Mouse (Mus musculus) intestine, embryonic 16.5 days (tissue): ENCODE data around the gene Anxa4. TPM values are rescaled to one million over a fixed set of nuclear protein-coding genes. Genes with fewer than 3 reads are reported as not detected.

Experiments used
- ATAC-seq: fragments of 200-750 bp; cut with Nextera tagmentation; 2 replicates; pipeline ENCODE4 v1.8.0; 2017; ENCODE audit warnings: moderate TSS enrichment, moderate library complexity
- H3K27ac ChIP-seq: fragments of 300-500 bp; sonication (generic); 2 replicates; pipeline ENCODE4 v1.5.1; 2014; ENCODE audit warnings: mild to moderate bottlenecking, low read length
- H3K27me3 ChIP-seq: fragments of 300-500 bp; sonication (generic); replicated peaks from 2 replicates; pipeline ENCODE4 v1.6.1; 2014; ENCODE audit warnings: low read length, control low read depth, mixed read lengths; ENCODE audit not compliant: control insufficient read depth, insufficient read depth
- H3K36me3 ChIP-seq: fragments of 300-500 bp; sonication (generic); 2 replicates; pipeline ENCODE4 v1.6.1; 2014; ENCODE audit warnings: low read length, control low read depth; ENCODE audit not compliant: control insufficient read depth, insufficient read depth
- H3K4me1 ChIP-seq: fragments of 300-500 bp; sonication (generic); 2 replicates; pipeline ENCODE4 v1.6.1; 2014; ENCODE audit warnings: low read length, control low read depth, mixed read lengths; ENCODE audit not compliant: control insufficient read depth, insufficient read depth
- H3K4me2 ChIP-seq: fragments of 300-500 bp; sonication (generic); 2 replicates; pipeline ENCODE4 v1.6.1; 2014; ENCODE audit warnings: low read depth, low read length, control low read depth
- H3K4me3 ChIP-seq: fragments of 300-500 bp; sonication (generic); 2 replicates; pipeline ENCODE4 v1.5.1; 2014; ENCODE audit warnings: mild to moderate bottlenecking, low read length
- H3K9ac ChIP-seq: fragments of 300-500 bp; sonication (generic); 2 replicates; pipeline ENCODE4 v1.6.1; 2014; ENCODE audit warnings: low read depth, low read length
- H3K9me3 ChIP-seq: fragments of 300-500 bp; sonication (generic); 2 replicates; pipeline ENCODE4 v1.6.1; 2016; ENCODE audit warnings: low read length, control low read depth; ENCODE audit not compliant: control insufficient read depth
- WGBS: fragments of 180-500 bp; shearing (Covaris S2); extraction: QIAGEN DNeasy Blood & Tissue Kit; methylation state at CpG from one replicate; pipeline ENCODE4 v1.1.7; 2014; 5-methylcytosine and 5-hydroxymethylcytosine counted together
- polyA plus RNA-seq: library from polyadenylated mRNA; unstranded; fragments of >200 nt; fragmentation: Nextera tagmentation; extraction: Ambion mirVana; gene quantifications from 2 replicates; pipeline ENCODE4 v1.2.1, GENCODE M21; 2015

The Anxa4 gene
- polyA plus RNA-seq, 1 experiment from 2014 or later, result 538 TPM

GRCm38 (mm10) chr6:86786545-86786944, 6.8 kb downstream of the Anxa4 start:
- peaks cover 12% of the 10 kb centered on the region for H3K4me1 ChIP-seq
- whole genome bisulfite sequencing, result 95% methylated on average over 3 of the region's 3 CpGs
- no peak overlapping the region for H3K4me2 ChIP-seq
- H3K27ac ChIP-seq, result no peak overlapping the region
- ATAC-seq, result no peak
- H3K9me3 ChIP-seq, result no peaks in the 10 kb centered on the region
- H3K4me3 ChIP-seq, result no peak overlapping the region
- no peaks in the 10 kb centered on the region for H3K36me3 ChIP-seq
- H3K27me3 ChIP-seq, result no peaks in the 10 kb centered on the region
- H3K9ac ChIP-seq, result no peak overlapping the region

- Histone ChIP-seq H3K9ac (no peak overlapping the region), H3K4me2 (no peak overlapping the region), H3K4me3 (no peak overlapping the region), H3K27ac (no peak overlapping the region), H3K4me1 (peaks cover 13% of the 10 kb centered on the region), H3K9me3 (no peaks in the 10 kb centered on the region), H3K36me3 (no peaks in the 10 kb centered on the region), H3K27me3 (no peaks in the 10 kb centered on the region)
- no peak for ATAC-seq
- 83% methylated on average over 3 of the region's 3 CpGs for WGBS
These were observed 8.6 kb downstream of the Anxa4 start for GRCm38 (mm10) chr6:86784739-86785138.

DNA sequence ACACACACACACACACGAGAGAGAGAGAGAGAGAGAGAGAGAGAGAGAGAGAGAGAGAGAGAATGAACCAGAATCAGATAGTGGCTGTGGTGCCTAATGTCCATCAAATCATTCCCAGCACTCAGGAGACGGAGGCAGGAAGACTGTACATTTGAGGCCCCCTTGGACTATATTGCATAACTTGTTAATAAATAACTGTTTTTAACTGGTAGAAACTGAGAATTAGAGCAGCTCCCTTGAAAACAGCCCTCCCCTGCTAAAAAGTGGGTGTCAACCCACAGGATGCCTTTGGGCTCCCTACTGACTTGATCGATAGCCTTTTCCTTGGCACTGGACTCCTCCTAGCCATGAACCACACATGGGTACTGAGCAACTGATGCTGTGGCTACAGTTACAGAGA, 11.0 kb downstream of the Anxa4 start:
- Histone ChIP-seq H3K4me3 (no peak overlapping the region), H3K9ac (no peak overlapping the region), H3K36me3 (no peaks in the 10 kb centered on the region), H3K27ac (peak overlapping the region; percentile 56), H3K27me3 (no peaks in the 10 kb centered on the region), H3K4me2 (no peak overlapping the region), H3K4me1 (peaks cover 13% of the 10 kb centered on the region), H3K9me3 (no peaks in the 10 kb centered on the region)
- 59% methylated on average over 2 of the region's 3 CpGs for WGBS
- peak; percentile 79 for ATAC-seq

DNA sequence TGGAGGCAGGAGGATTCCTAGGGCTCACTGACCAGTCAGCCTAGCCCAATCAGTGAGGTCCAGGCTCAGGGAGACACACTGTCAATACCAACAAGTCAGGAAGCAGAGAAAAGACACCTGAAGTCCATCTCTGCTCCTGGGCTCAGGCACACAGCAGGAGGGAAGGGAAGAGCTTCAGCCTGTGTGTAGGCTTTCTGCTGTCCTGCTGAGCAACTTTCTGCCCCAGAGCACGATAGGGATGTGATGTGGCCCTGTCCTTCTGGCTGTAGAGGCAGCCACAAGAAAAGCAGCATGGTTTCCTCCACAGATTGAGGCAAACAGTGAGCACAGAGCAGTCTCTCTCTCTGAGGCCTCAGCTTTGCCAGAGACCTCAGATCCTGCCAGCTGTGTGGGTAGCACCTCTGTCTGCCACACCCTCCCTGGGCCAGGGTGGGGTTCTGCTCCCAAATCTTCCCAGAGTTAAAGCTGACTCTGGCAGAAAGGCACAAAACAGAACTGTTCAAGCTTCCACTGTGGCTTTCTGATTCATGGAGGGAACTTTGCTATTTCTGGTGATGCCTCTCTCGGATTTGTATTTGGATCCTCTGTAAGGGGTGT, 11.9 kb downstream of the Anxa4 start:
- Histone ChIP-seq H3K36me3 (no peaks in the 10 kb centered on the region), H3K4me1 (peaks cover 13% of the 10 kb centered on the region), H3K4me3 (no peak overlapping the region), H3K27ac (no peak overlapping the region; the same call in 1 of the 2 replicates), H3K9ac (peak overlapping the region; percentile 29), H3K27me3 (no peaks in the 10 kb centered on the region), H3K9me3 (no peaks in the 10 kb centered on the region), H3K4me2 (no peak overlapping the region)
- no peak for ATAC-seq
- 43% methylated on average over 2 of the region's 2 CpGs for WGBS

DNA sequence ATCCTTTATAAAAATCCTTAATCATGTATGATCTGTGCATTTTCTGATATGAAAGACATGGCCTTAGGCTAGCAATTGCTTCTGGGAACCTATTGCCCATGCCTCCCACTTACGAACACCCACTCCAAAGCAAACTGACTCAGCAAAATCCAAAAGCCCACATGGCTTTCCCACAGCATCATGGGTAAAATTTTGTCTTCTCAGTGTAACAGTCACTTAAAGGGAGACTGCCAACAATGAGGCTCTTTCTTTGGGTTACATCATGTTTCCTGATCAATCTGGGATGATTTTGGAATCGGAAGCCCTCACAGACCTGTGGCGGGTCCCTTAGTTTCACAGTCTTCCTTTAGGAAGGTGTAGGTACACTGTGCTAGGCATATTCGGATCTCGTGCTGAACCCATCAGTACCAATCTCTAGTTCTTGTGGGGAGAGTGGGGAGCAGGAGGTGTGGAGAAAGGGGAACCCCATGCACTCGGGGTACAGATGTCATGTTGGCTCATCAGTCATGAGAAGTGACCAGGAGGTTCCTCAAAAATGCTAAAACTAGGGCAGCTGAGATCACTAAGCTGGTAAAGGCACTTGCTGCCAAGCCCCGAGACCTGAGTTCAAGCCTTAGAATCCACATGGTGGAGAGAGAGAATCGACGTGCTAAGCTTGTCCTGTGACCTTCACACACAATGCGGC, 14.3 kb downstream of the Anxa4 start:
- Histone ChIP-seq H3K4me2 (no peak overlapping the region), H3K4me3 (no peak overlapping the region), H3K27me3 (no peaks in the 10 kb centered on the region), H3K27ac (no peak overlapping the region), H3K36me3 (no peaks in the 10 kb centered on the region), H3K4me1 (peaks cover 13% of the 10 kb centered on the region), H3K9ac (no peak overlapping the region), H3K9me3 (no peaks in the 10 kb centered on the region)
- 93% methylated on average over 10 of the region's 10 CpGs for WGBS
- no peak for ATAC-seq

- H3K4me3 ChIP-seq, result no peak overlapping the region
- no peak overlapping the region for H3K27ac ChIP-seq
- no peaks in the 10 kb centered on the region for H3K27me3 ChIP-seq
- ATAC-seq, result no peak
- H3K36me3 ChIP-seq, result no peaks in the 10 kb centered on the region
- WGBS, result 80% methylated on average over 3 of the region's 3 CpGs
- H3K4me2 ChIP-seq, result no peak overlapping the region
- peaks cover 13% of the 10 kb centered on the region; the same call in 1 of the 2 replicates for H3K4me1 ChIP-seq
- H3K9me3 ChIP-seq, result no peaks in the 10 kb centered on the region
- no peak overlapping the region for H3K9ac ChIP-seq
These were observed 16.2 kb downstream of the Anxa4 start for GRCm38 (mm10) chr6:86777181-86777580.

- no peaks in the 10 kb centered on the region for H3K27me3 ChIP-seq
- H3K4me3 ChIP-seq, result no peak overlapping the region
- H3K4me1 ChIP-seq, result peaks cover 9% of the 10 kb centered on the region; the same call in 1 of the 2 replicates
- peak overlapping the region; percentile 12; the same call in 1 of the 2 replicates for H3K27ac ChIP-seq
- no peaks in the 10 kb centered on the region for H3K9me3 ChIP-seq
- no peaks in the 10 kb centered on the region for H3K36me3 ChIP-seq
- no peak for ATAC-seq
- no peak overlapping the region for H3K4me2 ChIP-seq
- no peak overlapping the region for H3K9ac ChIP-seq
- WGBS, result 62% methylated on average over 4 of the region's 4 CpGs
These were observed 16.7 kb downstream of the Anxa4 start for GRCm38 (mm10) chr6:86776706-86777071.

GRCm38 (mm10) chr6:86776001-86776705, 17.2 kb downstream of the Anxa4 start:
- no peak for ATAC-seq
- WGBS, result 88% methylated on average over 8 of the region's 8 CpGs
- Histone ChIP-seq H3K36me3 (no peaks in the 10 kb centered on the region), H3K9ac (no peak overlapping the region), H3K4me3 (no peak overlapping the region), H3K27ac (peak overlapping the region; percentile 12; the same call in 1 of the 2 replicates), H3K4me1 (peaks cover 5% of the 10 kb centered on the region; the same call in 1 of the 2 replicates), H3K4me2 (no peak overlapping the region), H3K9me3 (no peaks in the 10 kb centered on the region), H3K27me3 (no peaks in the 10 kb centered on the region)

DNA sequence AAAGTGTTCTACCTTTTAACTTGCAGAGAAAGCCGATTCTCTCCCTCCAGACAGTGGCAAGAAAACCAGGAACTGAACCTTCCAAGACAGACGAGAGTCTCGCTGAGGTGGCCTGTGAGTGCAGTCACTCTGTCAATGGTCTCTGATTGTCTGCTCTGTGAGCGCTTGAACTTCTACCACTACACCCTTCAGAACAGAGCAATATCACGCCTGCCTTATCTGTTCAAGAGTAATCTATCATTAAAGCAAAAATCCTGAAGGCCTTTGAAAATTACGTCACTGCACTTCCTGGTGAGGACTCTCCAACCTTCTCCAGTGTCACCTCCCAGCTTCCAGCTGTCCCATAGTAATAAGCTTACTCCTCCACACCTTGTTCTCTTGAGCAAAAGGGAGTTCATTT, 18.4 kb downstream of the Anxa4 start:
- H3K9ac ChIP-seq, result peak overlapping the region; percentile 46; the same call in 1 of the 2 replicates
- H3K4me1 ChIP-seq, result peaks cover 9% of the 10 kb centered on the region; the same call in 1 of the 2 replicates
- 63% methylated on average over 6 of the region's 6 CpGs for WGBS
- H3K27ac ChIP-seq, result peak overlapping the region; percentile 83
- no peaks in the 10 kb centered on the region for H3K27me3 ChIP-seq
- peak; percentile 84 for ATAC-seq
- no peaks in the 10 kb centered on the region for H3K36me3 ChIP-seq
- H3K4me3 ChIP-seq, result peak overlapping the region; percentile 36
- H3K4me2 ChIP-seq, result peak overlapping the region; percentile 39
- no peaks in the 10 kb centered on the region for H3K9me3 ChIP-seq
